ENCODE assay signal across 14 mouse cellular contexts in the genomic region with DNA sequence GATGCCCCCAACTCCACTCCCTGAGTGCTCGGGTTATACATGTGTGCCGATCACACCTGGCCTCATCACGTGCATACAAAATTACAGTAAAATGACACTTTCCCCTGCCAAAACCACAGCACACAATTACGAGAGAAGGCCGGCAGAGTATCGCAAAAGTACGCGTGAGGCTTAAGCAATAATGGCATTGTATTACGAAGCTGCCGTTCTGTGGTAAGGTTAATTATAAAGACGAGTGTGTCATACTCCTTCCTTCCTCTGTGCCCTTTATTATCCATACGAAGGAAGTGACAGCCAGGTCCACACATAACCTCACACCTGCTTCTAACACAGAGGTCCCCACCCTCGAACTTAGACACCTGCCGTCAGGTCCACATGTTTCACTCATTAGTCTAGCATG.
"Had no signal": no experiment of that assay in that cellular context is flagged by ENCODE, and none has a peak within 500 bp of the region (broad histone marks: within the 10 kb centered on the region; RNA-seq: fewer than 3 reads in every experiment).

No protein-coding gene starts in this region.

- ATAC-seq: hindbrain, postnatal 0 days; intestine, embryonic 16.5 days; liver, embryonic 12.5 days had no signal

- DNase-seq: gastrocnemius, adult 2 months; gastrocnemius, postnatal 10 days; gastrocnemius, postnatal 25 days; heart, adult 18-20 months; heart, postnatal 10 days; kidney, adult 11 months; kidney, adult 2 months; kidney, adult 9 months; kidney, postnatal 14 days; kidney, postnatal 36 days; left cerebral cortex, postnatal 4 days had no signal
